Mouse (Mus musculus): Measurements from ENCODE around the gene Rad9a.

GRCm38 (mm10) chr19:4214771-4215450 is 13.4 kb upstream of the Rad9a start:
- TF ChIP-seq POLR2A (IDR thresholded peaks at IDR 0.05; ENCODE audit: borderline replicate concordance, control insufficient read depth, low read depth, low read length), result no peak
- TF ChIP-seq CTCF (IDR thresholded peaks at IDR 0.05; ENCODE audit: control insufficient read depth, insufficient read depth, low read length), result no peak

Measured in bone marrow, adult 2 months (tissue).